Mouse (Mus musculus) heart, embryonic 16.5 days (tissue): ENCODE data around the gene Gbf1. TPM values are rescaled to one million over a fixed set of nuclear protein-coding genes. Genes with fewer than 3 reads are reported as not detected.
A peak's percentile ranks its signal among the peaks of the same experiment; 100 is the strongest.
"Not testable (repeated sequence)": the region's sequence is repeated elsewhere in the genome, so short reads cannot be mapped to it uniquely, and the experiment has no call there.

ENCODE experiments used
- ATAC-seq: fragments of 200-750 bp; cut with Nextera tagmentation; replicated peaks from 2 replicates; pipeline ENCODE4 v1.8.0; 2017; ENCODE audit warnings: moderate number of reproducible peaks; ENCODE audit not compliant: insufficient read depth, low FRiP score; ENCODE audit errors: extremely low read depth
- H3K27ac ChIP-seq: fragments of 300-500 bp; sonication (generic); 2 replicates; pipeline ENCODE4 v1.5.1; 2014; ENCODE audit warnings: mild to moderate bottlenecking, low read length, control low read depth, moderate library complexity
- H3K27me3 ChIP-seq: fragments of 300-500 bp; sonication (generic); 2 replicates; pipeline ENCODE4 v1.6.1; 2014; ENCODE audit warnings: low read length, mixed read lengths; ENCODE audit not compliant: control insufficient read depth, insufficient read depth
- H3K36me3 ChIP-seq: fragments of 300-500 bp; sonication (generic); 2 replicates; pipeline ENCODE4 v1.6.1; 2014; ENCODE audit not compliant: control insufficient read depth, insufficient read depth
- H3K4me1 ChIP-seq: fragments of 300-500 bp; sonication (generic); 2 replicates; pipeline ENCODE4 v1.6.1; 2014; ENCODE audit warnings: low read length, mixed read lengths; ENCODE audit not compliant: control insufficient read depth, insufficient read depth
- H3K4me2 ChIP-seq: fragments of 300-500 bp; sonication (generic); 2 replicates; pipeline ENCODE4 v1.6.1; 2014; ENCODE audit warnings: low read depth, mild to moderate bottlenecking, control low read depth, low read length
- H3K4me3 ChIP-seq: fragments of 300-500 bp; sonication (generic); 2 replicates; pipeline ENCODE4 v1.5.1; 2014; ENCODE audit warnings: mild to moderate bottlenecking, control low read depth, low read length
- H3K9ac ChIP-seq: fragments of 300-500 bp; sonication (generic); 2 replicates; pipeline ENCODE4 v1.6.1; 2014; ENCODE audit warnings: low read length, control low read depth
- H3K9me3 ChIP-seq: fragments of 300-500 bp; sonication (generic); replicated peaks from 2 replicates; pipeline ENCODE4 v1.6.1; 2016; ENCODE audit warnings: low read length; ENCODE audit not compliant: control insufficient read depth
- WGBS: fragments of 180-500 bp; shearing (Covaris S2); extraction: QIAGEN DNeasy Blood & Tissue Kit; methylation state at CpG from one replicate; pipeline ENCODE4 v1.1.7; 2014; 5-methylcytosine and 5-hydroxymethylcytosine counted together
- polyA plus RNA-seq: library from polyadenylated mRNA; unstranded; fragments of >200 nt; fragmentation: Nextera tagmentation; extraction: Ambion mirVana; gene quantifications from 2 replicates; pipeline ENCODE4 v1.2.1, GENCODE M21; 2015

Gene Gbf1
- polyA plus RNA-seq, 1 experiment from 2014 or later, result 36.1 TPM

GRCm38 (mm10) chr19:46198293-46198692 lies 46.0 kb downstream of the Gbf1 start:
- Histone ChIP-seq H3K9ac (no peak overlapping the region), H3K36me3 (no peaks in the 10 kb centered on the region), H3K4me1 (peaks cover 14% of the 10 kb centered on the region), H3K4me3 (no peak overlapping the region), H3K27me3 (no peaks in the 10 kb centered on the region), H3K4me2 (no peak overlapping the region), H3K9me3 (no peaks in the 10 kb centered on the region), H3K27ac (no peak overlapping the region)
- no peak for ATAC-seq
- WGBS, result 90% methylated on average over 3 of the region's 3 CpGs

DNA sequence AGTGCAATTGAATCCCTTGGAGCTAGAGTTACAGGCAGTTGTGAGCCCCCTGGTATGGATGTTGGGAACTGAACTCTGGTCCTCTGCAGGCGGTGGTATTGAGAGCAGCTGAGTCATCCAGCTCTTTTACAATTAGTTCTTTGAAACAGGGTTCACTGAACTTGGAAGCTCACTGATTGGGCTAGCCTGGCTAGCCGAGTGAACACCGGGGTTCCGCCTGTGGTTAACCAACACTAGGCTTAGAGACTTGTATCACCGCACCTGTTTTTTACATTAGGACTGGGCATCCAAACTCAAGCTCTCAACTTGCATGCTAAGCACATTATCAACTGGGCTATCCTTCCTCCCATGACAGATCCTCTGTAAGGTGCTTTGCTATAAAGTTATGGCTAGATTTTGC lies 46.6 kb downstream of the Gbf1 start:
- no peak overlapping the region for H3K4me3 ChIP-seq
- no peaks in the 10 kb centered on the region for H3K9me3 ChIP-seq
- peaks cover 14% of the 10 kb centered on the region for H3K4me1 ChIP-seq
- no peaks in the 10 kb centered on the region for H3K27me3 ChIP-seq
- ATAC-seq, result no peak
- no peak overlapping the region for H3K27ac ChIP-seq
- WGBS, result 81% methylated on average over 5 of the region's 5 CpGs
- no peak overlapping the region for H3K9ac ChIP-seq
- H3K36me3 ChIP-seq, result no peaks in the 10 kb centered on the region
- no peak overlapping the region for H3K4me2 ChIP-seq

DNA sequence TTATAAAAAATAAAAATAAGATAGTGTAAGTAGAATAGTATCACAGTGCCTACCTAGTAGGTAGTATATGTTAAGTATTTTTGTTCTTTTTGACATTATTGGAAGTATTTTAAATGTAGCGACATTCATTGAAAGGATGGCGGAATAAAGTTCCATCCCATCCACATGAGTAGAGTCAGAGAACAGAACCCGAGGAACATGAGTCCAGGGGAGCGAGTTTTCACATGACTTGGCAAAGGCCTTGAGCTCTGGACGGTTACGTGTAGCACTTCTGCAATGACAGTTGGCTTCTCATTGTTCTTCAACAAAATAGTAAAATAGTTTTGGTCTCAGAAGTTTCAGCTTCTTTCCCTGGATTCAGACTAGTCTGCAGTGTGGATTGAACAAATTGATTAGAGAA lies 51.9 kb downstream of the Gbf1 start:
- H3K9me3 ChIP-seq, result no peaks in the 10 kb centered on the region
- H3K27me3 ChIP-seq, result no peaks in the 10 kb centered on the region
- H3K4me2 ChIP-seq, result no peak overlapping the region
- H3K27ac ChIP-seq, result no peak overlapping the region
- 91% methylated on average over 6 of the region's 6 CpGs for WGBS
- ATAC-seq, result no peak
- H3K9ac ChIP-seq, result no peak overlapping the region
- H3K4me3 ChIP-seq, result no peak overlapping the region
- no peaks in the 10 kb centered on the region for H3K36me3 ChIP-seq
- no peaks in the 10 kb centered on the region for H3K4me1 ChIP-seq

GRCm38 (mm10) chr19:46205680-46206079 lies 53.4 kb downstream of the Gbf1 start:
- Histone ChIP-seq H3K9me3 (no peaks in the 10 kb centered on the region), H3K4me1 (no peaks in the 10 kb centered on the region), H3K27ac (no peak overlapping the region), H3K36me3 (no peaks in the 10 kb centered on the region), H3K4me3 (no peak overlapping the region), H3K27me3 (no peaks in the 10 kb centered on the region), H3K9ac (no peak overlapping the region), H3K4me2 (no peak overlapping the region)
- no peak for ATAC-seq
- WGBS, result 93% methylated on average over 6 of the region's 6 CpGs

- no peak for ATAC-seq
- H3K27me3 ChIP-seq, result no peaks in the 10 kb centered on the region
These were observed 58.6 kb downstream of the Gbf1 start for GRCm38 (mm10) chr19:46210951-46211350.

DNA sequence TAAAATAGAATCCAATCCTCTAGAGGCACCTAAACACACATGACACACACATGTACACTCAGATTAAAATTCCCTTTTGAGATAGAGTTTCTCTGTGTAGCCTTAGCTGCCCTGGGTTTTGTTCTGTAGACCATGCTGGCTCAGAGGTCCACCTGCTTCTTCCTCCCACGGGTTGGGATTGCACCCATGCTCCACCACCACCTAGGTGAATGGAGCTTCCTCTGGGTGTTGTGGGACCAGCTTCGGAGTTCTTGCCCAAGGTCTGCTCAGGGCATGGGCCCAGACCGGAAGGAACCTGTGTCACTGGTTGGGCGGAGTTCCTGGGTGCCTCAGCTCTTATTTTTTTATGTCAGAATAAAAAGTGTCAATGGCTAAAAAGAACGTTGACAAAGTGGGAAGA lies 62.2 kb downstream of the Gbf1 start:
- no peaks in the 10 kb centered on the region for H3K27me3 ChIP-seq
- peak overlapping the region; percentile 90 for H3K27ac ChIP-seq
- H3K9ac ChIP-seq, result no peak overlapping the region
- H3K9me3 ChIP-seq, result no peaks in the 10 kb centered on the region
- peaks cover 26% of the 10 kb centered on the region for H3K4me1 ChIP-seq
- H3K4me2 ChIP-seq, result no peak overlapping the region
- 74% methylated on average over 5 of the region's 5 CpGs for WGBS
- no peak overlapping the region for H3K4me3 ChIP-seq
- no peaks in the 10 kb centered on the region for H3K36me3 ChIP-seq
- no peak for ATAC-seq

More at GRCm38 (mm10) chr19:46210951-46211350, 58.6 kb downstream of the Gbf1 start:
- Histone ChIP-seq H3K4me2 (no peak overlapping the region), H3K4me1 (peaks cover 16% of the 10 kb centered on the region), H3K4me3 (no peak overlapping the region), H3K36me3 (no peaks in the 10 kb centered on the region), H3K9me3 (no peaks in the 10 kb centered on the region), H3K27ac (no peak overlapping the region), H3K9ac (no peak overlapping the region)

DNA sequence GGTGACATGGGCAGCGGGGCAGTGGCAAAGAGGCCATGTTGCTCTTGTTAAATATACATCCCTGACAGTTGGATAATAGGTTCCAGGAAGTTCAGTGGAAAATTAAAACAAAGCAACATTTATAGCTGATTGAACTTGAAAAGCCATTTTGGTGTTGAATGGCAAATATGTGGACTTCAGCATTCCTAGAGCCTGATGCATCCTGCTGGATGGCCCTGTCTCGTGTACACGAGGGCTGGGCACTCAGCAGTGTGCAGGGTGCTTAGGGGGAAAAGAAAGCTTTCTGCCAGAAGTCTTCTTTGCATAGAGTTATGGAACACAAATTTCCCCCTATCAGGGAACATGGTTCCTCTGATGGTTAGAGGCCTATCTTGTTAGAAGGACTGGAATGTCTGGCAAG lies 63.1 kb downstream of the Gbf1 start:
- peak overlapping the region; percentile 6; the same call in 1 of the 2 replicates for H3K4me2 ChIP-seq

GRCm38 (mm10) chr19:46216716-46217115 lies 64.4 kb downstream of the Gbf1 start:
- H3K4me2 ChIP-seq, result no peak overlapping the region
- no peak for ATAC-seq
- peak overlapping the region; percentile 90 for H3K27ac ChIP-seq
- peaks cover 26% of the 10 kb centered on the region for H3K4me1 ChIP-seq
- WGBS, result 82% methylated on average over 1 of the region's 1 CpGs
- no peaks in the 10 kb centered on the region for H3K36me3 ChIP-seq
- H3K9ac ChIP-seq, result no peak overlapping the region
- no peaks in the 10 kb centered on the region for H3K27me3 ChIP-seq
- H3K4me3 ChIP-seq, result no peak overlapping the region
- no peaks in the 10 kb centered on the region for H3K9me3 ChIP-seq

More for the DNA sequence above, 63.1 kb downstream of the Gbf1 start:
- Histone ChIP-seq H3K36me3 (no peaks in the 10 kb centered on the region), H3K9ac (peak overlapping the region; percentile 27; the same call in 1 of the 2 replicates), H3K27me3 (no peaks in the 10 kb centered on the region), H3K9me3 (no peaks in the 10 kb centered on the region), H3K27ac (peak overlapping the region; percentile 90), H3K4me1 (peaks cover 26% of the 10 kb centered on the region), H3K4me3 (no peak overlapping the region)
- ATAC-seq, result peak; percentile 76; the same call in 1 of the 2 replicates
- WGBS, result 19% methylated on average over 3 of the region's 3 CpGs

GRCm38 (mm10) chr19:46217347-46217746 lies 65.0 kb downstream of the Gbf1 start:
- not testable (repeated sequence) for H3K27me3 ChIP-seq, H3K9me3 ChIP-seq, H3K36me3 ChIP-seq, H3K4me3 ChIP-seq, H3K4me2 ChIP-seq, H3K9ac ChIP-seq, ATAC-seq, H3K27ac ChIP-seq
- peaks cover 26% of the 10 kb centered on the region for H3K4me1 ChIP-seq

- WGBS, result 88% methylated on average over 5 of the region's 5 CpGs
- H3K4me1 ChIP-seq, result peaks cover 27% of the 10 kb centered on the region
- no peaks in the 10 kb centered on the region for H3K9me3 ChIP-seq
- no peaks in the 10 kb centered on the region for H3K36me3 ChIP-seq
- no peak overlapping the region for H3K4me3 ChIP-seq
- no peak overlapping the region for H3K4me2 ChIP-seq
- H3K27ac ChIP-seq, result no peak overlapping the region
- no peak overlapping the region for H3K9ac ChIP-seq
- H3K27me3 ChIP-seq, result no peaks in the 10 kb centered on the region
- ATAC-seq, result no peak
These were observed 67.8 kb downstream of the Gbf1 start for GRCm38 (mm10) chr19:46220116-46220515.
